Mouse (Mus musculus): ENCODE data around the gene Vwa3a.

DNA sequence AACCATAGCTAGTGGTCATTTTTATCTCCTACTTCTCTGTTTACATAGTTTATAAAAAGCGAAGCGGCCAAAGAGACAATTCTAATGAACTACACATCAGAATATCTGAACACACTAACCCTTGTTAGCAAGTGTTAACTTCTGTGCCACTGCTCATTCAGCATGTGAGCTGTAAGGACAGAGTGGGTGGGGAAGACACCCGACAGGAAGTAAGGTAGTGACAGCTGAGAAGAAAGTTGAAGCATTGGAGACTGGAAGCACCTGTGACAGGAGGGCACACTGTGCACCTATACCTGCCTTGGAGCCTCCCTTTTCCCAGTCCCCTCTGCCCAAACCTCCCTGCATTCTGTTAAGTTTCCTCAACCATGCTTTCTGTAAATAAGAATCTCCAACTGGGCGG is 17.1 kb upstream of the Vwa3a start:
- TF ChIP-seq CTCF (IDR thresholded peaks at IDR 0.05; ENCODE audit: extremely low read depth, insufficient read length, insufficient replicate concordance, low read depth, low read length) (no peak), POLR2A (IDR thresholded peaks at IDR 0.05; ENCODE audit: low read depth, low read length) (no peak)

Measured in small intestine, adult 2 months (tissue).